Mouse (Mus musculus): Measurements from ENCODE around the gene Sos1.
"Not testable (repeated sequence)": the region's sequence is repeated elsewhere in the genome, so short reads cannot be mapped to it uniquely, and the experiment has no call there.

Sos1 gene

DNA sequence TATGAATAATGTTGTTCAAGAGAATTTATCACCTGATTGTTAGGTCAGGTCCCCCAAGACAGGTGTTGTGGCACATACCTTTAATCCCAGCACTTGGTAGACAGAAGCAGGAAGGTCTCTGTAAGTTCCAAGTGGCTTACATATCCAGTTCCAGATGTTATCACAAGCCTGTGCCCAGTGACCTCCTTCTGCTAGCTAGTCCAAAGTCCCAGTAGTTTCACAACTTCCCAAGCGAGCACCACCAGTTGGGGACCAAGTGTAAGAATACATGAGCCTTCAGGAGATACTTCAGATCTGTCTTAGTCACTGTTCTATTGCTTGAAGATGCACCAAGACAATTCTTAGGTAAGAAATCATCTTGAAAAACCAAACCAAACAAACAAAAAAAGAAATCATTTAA, 13.6 kb upstream of the Sos1 start:
- DNase-seq (ENCODE audit: low read depth, low spot score), result no peak

DNA sequence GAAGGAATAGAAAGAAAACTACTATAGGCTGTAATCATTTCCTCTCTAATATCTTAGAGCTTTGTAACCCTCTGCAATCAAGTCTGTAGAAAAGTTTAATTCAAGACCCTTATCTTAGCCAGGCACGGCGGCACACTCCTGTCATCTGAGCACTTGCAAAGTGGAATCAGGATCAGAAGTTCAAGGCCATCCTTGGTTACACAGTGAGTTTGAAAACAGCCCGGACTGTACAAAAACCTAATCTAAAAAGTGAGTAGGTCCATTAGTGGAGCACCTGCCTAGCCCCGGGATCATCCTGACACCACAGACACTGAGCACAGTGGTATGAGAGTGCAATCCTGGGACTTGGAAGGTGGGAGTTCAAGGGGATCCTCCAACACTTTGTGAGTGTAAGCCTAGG, 12.6 kb upstream of the Sos1 start:
- no peak for DNase-seq (ENCODE audit: low read depth, low spot score)

DNA sequence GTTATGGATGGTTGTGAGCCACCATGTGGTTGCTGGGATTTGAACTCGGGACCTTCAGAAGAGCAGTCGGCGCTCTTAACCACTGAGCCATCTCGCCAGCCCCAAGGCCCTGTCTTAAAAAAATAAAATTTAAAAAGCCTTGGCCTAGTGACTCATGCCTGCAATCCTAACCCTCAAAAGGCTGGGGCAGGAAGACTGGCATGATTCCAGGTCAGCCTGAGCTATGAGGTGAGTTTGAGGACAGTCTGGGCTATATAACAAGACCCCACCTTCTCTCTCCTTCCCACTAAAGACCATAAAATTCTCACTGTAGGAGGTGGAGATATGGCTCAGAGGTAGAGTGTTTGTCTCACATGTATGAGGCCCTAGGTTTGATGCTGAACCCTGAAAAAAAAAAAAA, 12.0 kb upstream of the Sos1 start:
- DNase-seq (ENCODE audit: low read depth, low spot score), result no peak

DNA sequence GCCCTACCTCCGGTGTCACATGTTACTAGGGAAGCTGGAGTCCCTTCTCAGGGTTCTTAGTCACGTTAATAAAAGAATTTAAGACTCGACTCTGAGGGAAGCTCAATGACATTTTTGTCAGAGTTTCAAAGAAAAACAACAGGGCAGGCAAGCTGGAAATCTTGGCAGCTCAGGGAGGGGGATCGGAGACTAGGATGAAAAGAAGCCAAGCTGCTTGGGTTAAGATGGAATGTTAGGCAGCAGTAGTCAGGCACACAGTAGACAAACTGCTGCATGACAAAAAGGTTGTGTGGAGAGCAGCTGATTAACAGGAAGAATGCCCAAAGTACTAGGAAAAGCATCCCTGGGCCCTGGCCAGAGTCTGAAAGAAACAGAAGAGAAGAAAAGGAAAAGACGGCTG, 9.9 kb upstream of the Sos1 start:
- no peak for DNase-seq (ENCODE audit: low read depth, low spot score)

DNA sequence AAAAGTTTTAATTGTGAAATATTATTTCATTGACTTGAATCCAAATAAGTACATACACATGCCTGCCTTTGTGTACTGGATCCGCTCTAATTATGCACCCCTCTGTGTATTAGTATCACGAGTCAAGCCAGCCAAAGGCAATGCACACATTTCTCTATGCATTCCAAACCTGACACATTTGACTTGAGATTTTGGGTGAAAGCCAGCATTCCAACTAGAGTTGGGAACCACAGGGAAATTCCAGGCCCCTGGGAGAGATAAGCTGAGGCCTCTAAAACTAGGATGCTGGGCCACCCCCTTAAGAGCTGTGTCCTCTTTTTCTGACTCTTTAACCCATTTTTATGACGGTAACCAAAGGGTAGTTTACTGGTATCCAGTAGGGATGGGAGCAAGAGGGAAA, 8.7 kb upstream of the Sos1 start:
- no peak for DNase-seq (ENCODE audit: low read depth, low spot score)

DNA sequence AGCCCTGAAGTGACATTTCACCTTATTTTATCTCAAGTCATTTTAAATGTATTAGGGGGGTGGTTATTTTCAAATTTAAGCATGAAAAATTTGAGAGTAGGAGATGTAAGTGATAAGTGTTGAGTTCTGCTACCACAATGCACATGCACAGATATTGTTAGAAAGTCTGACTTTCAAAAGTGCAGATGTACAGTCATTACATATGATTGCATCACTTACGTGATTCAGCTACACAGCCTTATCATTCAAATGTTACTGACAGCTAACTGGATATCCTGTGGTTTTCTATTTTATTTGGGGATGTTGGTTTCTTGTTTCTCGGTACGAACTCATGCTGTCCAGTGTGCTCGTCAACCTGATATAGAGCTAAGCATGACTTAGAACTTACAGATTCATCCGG, 4.9 kb upstream of the Sos1 start:
- DNase-seq (ENCODE audit: low read depth, low spot score), result no peak

DNA sequence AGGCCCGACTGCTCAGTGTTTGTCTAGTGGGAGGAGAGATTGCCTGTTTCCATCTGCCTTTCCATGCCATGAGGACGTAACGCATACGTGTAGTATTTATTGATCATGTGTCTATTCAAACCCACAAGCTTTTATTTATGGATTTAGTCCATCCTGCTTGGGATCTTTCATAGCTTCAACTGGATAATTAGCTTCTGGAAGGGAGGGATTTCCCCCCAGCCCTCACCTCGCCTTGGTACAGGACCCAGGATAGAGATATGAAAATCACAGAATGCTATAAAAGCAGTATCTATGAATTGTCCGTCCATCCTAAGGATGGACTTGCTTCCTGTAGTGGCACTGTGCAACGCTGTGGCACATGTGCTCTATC, 587 bp upstream of the Sos1 start:
- DNase-seq (ENCODE audit: low read depth, low spot score), result no peak

DNA sequence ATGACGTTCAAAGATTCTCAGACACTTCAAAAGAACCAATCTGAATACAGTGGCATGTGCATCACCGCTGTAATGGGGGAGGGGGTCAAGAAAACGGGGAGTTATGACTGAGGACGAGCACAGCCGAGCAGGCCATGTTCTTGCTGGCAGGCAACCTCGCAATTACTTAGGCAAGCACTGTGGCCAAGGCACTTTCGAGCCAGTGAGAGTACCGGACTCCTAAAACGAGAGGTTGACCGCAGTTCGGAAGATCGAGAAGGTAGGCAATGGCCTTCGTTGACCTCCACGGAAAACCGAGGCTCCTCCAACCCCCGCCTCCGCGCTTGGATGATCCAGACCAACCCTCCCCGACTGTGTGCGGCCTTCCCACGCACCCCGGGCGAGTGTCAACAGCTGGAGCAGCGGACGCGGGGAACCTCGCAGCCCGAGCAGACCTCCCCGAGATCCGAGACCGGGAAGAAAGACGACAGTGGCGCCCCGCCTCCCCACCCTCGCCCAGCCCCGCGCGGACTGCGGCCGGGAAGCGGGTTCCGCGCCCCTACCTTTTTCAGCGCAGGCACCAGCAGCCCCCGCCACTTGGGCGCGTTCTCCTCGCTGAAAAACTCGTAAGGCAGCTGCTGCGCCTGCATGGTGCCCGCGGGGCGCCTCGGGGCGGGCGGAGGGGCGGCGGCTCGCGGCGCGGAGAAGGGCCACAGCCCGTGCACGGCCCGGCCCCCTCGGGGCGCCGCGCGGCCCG, 790 bp downstream of the Sos1 start:
- peak; percentile 31 for DNase-seq (ENCODE audit: low read depth, low spot score)

DNA sequence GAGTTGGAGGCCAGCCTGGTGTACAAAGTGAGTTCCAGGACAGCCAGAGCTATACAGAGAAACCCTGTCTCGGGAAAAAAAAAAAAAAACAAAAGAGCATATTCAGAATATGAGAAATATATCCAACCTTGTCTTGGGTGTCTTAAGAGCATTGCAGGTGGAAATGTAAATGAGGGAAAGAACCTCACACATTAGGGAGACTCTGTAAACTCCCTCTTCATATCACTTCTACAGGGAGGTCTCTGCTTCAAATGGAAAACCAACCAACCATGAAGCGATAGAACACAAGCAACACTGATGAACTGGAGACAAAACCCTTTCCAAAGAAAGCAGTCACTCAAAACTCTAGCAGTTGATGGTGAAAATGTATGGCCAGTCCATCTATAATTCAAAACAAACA, 2.6 kb downstream of the Sos1 start:
- DNase-seq (ENCODE audit: low read depth, low spot score), result no peak

DNA sequence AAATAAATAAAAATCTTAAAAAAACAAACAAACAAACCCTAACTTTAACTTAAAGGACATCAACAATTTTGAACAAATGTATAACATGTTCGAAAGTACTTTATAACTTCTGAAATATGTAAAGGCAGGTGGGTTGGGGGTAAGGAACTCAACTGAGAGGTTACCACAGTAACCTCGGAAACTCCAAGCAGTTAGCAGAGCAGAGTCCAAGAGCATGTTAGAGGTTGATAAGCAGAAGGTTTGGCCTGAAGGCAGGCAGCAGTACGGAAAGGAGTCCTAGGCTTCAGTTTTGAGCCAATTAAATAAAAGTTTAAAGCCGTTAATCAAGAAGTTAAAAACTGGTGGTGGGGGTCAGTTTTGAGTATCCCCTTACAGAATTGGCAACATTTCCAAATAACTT, 3.8 kb downstream of the Sos1 start:
- DNase-seq (ENCODE audit: low read depth, low spot score), result no peak

DNA sequence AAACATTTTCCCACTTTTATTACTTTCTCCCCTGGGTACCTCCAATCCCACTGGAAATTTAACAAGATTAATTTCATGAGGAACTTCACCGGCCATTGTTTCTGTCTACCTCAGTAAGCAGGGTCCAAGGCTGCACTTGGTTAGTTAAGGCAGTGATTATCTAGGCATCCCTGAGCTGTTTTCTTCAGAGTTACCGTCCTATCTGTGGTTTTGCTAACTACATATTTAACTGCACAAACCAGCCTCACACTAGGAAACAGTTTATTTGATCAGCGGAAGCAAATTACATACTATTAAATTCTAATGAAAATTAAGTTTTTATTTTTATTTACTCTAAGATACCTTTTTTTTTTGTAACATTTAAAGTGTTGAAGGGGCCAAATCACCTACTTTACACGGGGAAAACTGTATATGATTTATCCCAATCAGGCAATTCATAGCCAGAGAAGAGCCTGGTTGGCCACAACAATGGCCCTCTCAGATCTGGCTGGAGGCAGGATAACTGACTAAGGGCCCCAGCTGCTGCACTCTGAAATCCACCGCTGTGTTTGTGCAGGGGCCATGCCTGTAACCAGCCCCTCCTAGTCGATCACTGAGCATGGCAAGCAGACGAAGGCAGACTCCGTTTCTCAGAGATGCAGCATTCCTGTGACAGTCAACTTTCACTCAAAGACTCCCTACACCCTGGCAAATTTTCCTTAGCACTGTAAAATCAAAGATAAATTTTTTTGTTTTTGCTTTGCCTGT, 9.0 kb downstream of the Sos1 start:
- no peak for DNase-seq (ENCODE audit: low read depth, low spot score)

DNA sequence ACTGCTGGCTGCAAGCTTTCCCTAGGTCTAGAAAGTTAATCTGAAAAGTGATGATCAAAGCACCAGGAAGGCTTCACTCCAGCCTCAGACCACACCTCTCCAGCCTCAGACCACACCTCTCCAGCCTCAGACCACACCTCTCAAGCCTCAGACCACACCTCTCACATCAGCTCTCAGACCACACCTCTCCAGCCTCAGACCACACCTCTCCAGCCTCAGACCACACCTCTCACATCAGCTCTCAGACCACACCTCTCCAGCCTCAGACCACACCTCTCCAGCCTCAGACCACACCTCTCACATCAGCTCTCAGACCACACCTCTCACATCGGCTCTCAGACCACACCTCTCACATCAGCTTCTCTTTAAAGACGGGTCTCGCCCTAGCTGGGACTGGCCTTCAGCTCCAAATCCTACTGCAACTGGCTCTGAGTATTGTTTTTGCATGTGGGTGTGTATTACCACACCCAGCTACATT, 11.8 kb downstream of the Sos1 start:
- DNase-seq (ENCODE audit: low read depth, low spot score), result not testable (repeated sequence)

DNA sequence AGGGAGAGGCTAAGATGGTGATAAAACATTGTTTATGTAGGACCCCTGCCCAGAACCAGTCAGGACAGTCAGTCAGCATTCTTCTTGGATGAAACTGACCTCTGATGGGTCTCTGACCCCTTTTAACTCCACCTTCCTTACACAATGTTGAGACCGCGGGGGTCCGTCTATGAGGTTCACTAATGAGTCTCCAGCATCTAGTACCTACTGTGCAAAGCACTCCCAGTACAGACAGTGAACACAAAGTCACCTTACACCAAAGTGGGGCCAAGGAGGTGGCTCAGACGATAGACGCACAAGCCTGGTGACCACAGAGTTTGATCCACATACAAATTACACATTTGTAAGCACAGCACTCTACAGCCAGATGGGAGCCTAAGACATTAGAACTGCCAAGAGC, 20.0 kb downstream of the Sos1 start:
- DNase-seq (ENCODE audit: low read depth, low spot score), result no peak

DNA sequence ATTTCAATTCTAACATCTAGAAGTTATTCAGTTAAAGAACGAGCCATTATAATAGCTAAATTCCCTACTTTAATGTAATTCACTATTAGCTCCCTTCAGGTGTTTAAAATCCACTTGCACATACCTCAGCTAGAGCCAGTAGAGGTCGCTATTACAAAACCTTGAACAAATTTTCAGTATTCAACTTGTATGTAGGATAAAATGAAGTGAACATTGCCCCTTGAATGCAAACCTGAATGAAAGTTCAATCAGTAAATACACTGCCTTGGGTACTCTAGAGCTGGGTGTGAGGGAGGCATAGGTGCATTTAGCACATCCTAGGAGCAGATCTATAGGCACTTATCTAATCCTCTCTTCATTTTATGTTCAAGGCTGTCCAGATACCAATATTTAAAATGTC, 24.6 kb downstream of the Sos1 start:
- no peak for DNase-seq (ENCODE audit: low read depth, low spot score)

DNA sequence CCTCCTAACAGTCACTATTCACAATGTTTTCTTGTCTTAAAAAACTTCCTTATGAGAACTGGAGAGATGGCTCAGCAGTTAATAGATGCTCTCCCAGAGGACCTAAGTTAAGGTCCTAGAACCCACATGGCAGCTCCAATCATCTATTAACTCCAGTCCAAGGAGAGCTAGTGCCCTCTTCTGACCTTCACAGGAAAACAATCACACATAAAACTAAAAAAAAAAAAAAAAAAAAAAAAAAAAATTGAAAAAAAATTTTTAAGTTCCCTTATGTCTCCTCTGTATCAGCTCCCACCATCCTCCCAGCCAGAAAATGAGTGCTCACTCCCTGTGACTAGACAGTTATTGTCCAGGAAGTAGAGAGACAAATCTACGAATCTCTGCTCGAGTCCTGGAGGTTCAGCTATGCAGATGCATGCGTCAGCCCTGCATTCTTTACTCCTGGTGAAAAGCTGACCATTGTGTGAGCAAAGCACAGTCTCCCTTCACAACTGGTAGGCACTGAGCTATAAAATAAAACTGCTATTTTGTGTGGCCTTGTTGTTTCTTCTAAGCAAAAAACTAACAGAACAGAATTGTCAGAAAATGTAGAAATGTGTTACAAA, 29.7 kb downstream of the Sos1 start:
- DNase-seq (ENCODE audit: low read depth, low spot score), result no peak

DNA sequence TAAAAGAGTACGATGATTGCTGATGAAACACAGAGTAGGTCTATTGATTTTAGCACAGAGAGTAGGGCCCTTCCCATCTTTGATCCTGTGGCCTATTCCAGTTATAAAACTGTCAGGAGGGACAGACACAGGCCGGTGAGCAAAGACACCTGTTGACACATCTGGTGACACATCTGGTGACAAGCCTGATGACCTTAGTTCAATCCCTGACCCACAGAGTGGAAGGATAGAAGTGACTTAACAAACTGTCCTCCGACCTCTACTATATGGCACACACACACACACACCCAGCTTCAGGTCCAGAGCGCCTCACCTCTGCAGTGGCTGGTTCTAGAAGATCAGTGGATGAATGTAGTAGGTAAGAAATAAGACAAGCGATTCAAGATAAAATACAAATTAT, 33.8 kb downstream of the Sos1 start:
- no peak for DNase-seq (ENCODE audit: low read depth, low spot score)

DNA sequence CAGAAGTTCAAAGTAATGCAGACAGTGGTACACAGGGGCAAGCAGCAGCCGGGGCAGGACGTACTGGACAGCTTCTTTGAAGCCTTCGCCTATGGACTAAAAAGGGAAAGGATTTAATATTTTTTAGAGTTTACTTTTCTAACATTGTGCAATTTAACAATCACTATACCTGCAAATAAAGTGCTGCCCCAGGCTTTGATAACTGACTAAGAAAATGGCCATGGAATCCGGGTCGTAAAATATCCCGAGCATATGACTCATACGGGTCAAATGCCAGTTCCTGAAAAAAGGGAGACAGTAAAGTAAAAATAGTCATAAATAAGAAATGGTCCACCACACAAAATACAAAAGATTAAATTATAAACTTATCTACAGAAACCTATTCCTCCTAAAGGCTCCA, 34.8 kb downstream of the Sos1 start:
- DNase-seq (ENCODE audit: low read depth, low spot score), result no peak

DNA sequence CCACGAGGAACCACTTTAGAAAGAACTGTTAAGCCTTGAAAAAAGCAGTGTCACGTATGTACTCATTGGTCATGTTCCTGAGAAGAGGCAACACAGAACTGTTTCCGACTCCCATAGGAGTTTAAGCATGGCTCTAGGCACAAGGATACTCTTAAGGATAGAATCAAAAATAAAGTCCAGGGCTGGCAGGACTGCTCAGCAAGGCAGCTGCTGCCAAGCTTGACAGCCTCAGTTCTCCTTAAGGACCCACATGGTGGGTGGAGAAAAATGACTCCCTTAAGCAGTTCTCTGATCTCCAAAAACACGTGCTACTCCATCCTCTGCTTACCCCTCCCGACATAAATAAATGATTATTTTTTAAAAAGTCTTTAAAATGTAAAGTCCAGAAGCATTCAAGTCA, 44.6 kb downstream of the Sos1 start:
- no peak for DNase-seq (ENCODE audit: low read depth, low spot score)

DNA sequence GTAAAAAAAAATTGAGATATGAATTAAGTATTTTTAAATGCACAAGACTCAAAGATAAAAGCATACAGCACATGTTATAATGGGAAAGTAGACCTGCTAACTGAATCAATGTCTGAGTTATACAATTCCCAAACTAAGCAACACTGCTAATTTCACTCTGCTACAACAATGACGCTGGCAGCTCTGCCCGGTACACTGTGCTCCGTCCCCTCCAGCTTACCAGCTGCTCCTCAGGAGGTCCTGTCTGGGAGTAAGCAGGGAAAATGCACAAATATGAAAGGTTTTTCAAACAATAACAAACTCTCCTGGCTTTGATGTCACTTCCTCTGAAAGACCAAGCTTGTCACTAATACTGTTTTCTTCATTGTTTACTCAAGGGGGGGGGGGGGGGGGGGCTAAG, 45.8 kb downstream of the Sos1 start:
- no peak for DNase-seq (ENCODE audit: low read depth, low spot score)

DNA sequence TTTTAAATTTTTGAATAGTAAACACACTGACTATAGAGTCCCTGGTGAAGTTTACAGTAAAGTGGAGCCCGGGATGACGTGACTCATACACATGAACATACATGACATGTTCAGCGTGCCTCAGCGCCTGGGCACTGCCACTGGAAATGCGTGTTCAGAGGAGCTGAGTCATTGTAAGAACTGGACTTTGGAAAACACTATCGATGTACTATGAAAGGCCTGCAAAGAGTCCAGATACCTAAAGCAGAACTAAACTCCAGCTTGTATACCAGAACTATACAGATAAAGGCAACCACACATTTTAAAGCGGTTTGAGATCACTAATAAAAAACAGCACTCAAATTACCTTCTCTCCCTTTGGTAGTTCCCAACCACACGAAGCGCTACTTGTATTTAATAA, 48.3 kb downstream of the Sos1 start:
- no peak for DNase-seq (ENCODE audit: low read depth, low spot score)

DNA sequence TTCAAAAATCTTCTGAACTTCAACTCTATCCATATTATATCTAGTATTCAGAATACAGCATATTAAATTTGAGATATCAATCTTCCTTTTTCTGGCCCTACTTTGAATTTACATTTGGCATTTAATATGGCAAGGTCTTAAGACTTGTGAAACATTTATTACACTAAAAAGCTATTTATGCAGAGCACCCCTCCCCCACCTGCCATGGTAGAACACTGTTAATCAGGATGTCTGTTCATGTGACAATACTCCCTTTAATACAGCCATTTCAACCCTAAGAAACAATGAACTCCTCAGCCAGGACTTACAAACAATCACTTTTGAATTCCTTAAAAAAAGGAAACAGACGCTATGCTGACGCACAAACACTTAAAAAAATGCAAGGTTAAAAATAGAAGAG, 52.3 kb downstream of the Sos1 start:
- DNase-seq (ENCODE audit: low read depth, low spot score), result no peak

DNA sequence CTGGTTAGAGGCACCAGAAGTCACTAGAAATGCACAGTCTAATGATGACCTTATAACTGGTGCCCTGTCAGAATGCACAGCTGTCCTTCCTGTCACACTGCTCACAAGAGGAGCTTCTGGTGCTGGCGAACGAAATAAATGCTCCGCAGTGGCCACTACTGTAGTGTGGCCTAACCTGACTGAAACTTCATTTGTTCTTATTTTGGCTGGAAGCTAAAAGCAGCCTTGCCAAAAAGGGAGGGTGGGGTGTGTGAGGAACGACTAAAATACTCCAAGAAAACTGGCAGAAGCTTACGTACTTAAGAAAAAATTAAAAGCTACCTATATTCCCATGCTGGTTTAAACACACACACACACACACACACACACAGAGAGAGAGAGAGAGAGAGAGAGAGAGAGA, 53.4 kb downstream of the Sos1 start:
- DNase-seq (ENCODE audit: low read depth, low spot score), result peak; percentile 82

DNA sequence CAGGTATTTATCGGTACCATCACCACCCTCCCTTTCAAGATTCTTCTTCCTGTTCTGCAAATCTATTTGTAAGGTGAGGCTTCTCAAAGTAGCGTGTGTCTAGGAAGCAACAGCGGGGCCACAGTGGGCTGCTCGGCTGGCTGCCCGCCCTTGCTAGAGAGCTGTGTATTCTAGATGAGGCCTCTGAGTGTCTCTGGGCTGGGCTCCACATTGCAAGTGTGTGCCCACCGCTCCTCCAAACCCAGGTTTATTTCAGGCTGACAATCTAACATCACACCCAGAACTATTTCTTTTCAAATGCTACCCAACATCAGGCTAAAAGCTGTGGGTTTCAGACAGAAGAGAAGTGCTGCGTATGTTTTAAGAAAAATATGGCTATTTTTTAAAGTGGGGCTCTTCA, 54.1 kb downstream of the Sos1 start:
- DNase-seq (ENCODE audit: low read depth, low spot score), result no peak
